ENCODE assay signal across 9 mouse cellular contexts in the genomic region with DNA sequence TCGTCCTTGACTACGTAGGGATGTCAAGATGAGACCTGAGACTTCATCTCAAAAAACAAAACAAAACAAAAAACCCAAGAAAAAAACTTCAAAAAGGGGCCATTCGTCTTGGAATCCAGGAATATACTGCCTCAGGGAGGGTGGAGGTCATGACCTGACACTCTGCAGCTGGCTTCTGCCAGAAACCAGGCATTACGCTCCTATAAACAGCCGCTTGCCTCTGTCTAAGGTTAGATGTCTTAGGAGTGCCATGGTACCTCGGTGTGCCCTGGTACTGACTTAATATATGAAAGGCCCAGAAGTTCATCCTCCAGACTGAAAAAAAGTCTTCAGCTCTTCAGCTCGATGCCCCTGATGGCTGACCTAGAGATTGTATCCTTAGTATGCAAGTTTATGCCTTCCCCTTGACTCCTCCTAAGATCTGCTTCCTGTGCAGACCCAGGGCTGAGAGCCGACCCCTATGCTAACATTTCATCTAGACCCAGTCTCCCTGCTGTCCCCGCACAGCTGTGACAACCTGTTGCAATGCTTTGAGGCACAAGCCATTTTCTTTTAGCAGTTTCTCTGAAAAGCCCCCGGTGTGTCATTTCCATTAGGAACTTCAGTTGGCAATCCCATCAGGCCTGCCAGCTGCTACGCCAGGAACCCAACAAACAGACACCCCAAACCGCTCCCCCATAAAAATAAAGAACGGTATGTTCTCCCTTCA.
"Had no signal": no experiment of that assay in that cellular context is flagged by ENCODE, and none has a peak within 500 bp of the region (broad histone marks: within the 10 kb centered on the region; RNA-seq: fewer than 3 reads in every experiment).

No protein-coding gene starts in this region.

- DNase-seq: kidney, adult 18-20 months; kidney, postnatal 10 days; kidney, postnatal 4 days; lung, adult 2 months; retina, postnatal 1 day; right cerebral cortex, postnatal 4 days; spleen, adult 18-20 months; thymus, adult 18-20 months; thymus, postnatal 14 days had no signal
